Mouse (Mus musculus): ENCODE measurements around the gene Agbl1. TPM values are rescaled to one million over a fixed set of nuclear protein-coding genes. Genes with fewer than 3 reads are reported as not detected.
A peak's percentile ranks its signal among the peaks of the same experiment; 100 is the strongest.

The Agbl1 gene
- polyA plus RNA-seq, 1 experiment, result 0.09 TPM

DNA sequence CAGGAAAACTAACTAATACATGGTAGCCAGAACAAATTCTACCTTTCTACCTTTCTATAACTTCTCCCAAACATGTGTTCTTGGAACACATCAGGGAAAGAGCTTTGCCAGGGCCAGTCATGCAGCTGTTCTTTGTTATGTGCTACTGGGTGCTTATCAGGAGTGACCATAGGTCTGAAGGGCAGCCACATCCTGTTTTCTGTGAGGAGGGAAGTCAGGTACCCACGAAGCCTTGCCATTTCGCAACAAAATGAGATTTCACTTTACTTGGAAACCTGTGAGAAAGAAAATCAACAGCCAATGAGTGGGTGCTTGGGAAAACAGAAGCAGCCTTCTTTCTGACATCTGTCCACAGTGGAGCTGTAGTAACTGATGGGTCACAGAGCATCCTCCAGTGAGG, 865.5 kb downstream of the Agbl1 start:
- no peaks in the 10 kb centered on the region for H3K27me3 ChIP-seq (replicated peaks; ENCODE audit: control insufficient read depth, insufficient read depth, low read length)
- WGBS, result 53% methylated on average over 2 of the region's 2 CpGs

DNA sequence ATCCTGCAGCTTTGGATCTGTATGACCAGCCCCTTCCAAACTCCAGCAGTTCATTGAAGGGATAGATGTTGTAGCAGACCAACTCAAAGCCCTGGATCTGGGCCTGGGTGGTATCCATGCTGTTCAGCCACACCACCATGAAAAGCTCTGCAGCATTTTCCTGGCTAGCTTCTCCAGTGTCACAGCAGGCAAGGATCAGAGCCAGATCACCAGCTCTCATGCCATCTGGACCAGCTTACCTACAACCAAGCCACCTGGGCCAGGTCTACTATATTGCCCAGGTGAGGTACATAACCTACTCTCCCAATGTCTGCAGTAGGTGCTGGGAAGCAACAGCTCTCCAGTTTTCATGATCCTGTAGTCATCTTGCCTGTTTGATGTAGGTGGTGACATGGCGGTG, 884.3 kb downstream of the Agbl1 start:
- no peak for DNase-seq
- WGBS, result 100% methylated on average over 1 of the region's 1 CpGs
- no peak overlapping the region for H3K4me3 ChIP-seq (ENCODE audit: insufficient read depth, low read depth, low read length)
- H3K4me1 ChIP-seq (ENCODE audit: control insufficient read depth, insufficient read depth, low read length), result no peaks in the 10 kb centered on the region
- no peak overlapping the region for H3K27ac ChIP-seq (ENCODE audit: insufficient read depth, low read depth, low read length)
- H3K36me3 ChIP-seq (ENCODE audit: control insufficient read depth, insufficient read depth, low read length), result no peaks in the 10 kb centered on the region
- no peaks in the 10 kb centered on the region for H3K27me3 ChIP-seq (replicated peaks; ENCODE audit: control insufficient read depth, insufficient read depth, low read length)
- TF ChIP-seq CTCF (conservative IDR thresholded peaks at IDR 0.05; ENCODE audit: insufficient read depth, insufficient read length, low read depth, low read length) (no peak), POLR2A (IDR thresholded peaks at IDR 0.05; ENCODE audit: low read depth, low read length) (no peak)

More for the DNA sequence above, 865.5 kb downstream of the Agbl1 start:
- Histone ChIP-seq H3K27ac (ENCODE audit: insufficient read depth, low read depth, low read length) (no peak overlapping the region), H3K4me3 (ENCODE audit: insufficient read depth, low read depth, low read length) (no peak overlapping the region), H3K4me1 (ENCODE audit: control insufficient read depth, insufficient read depth, low read length) (no peaks in the 10 kb centered on the region), H3K36me3 (ENCODE audit: control insufficient read depth, insufficient read depth, low read length) (no peaks in the 10 kb centered on the region)
- TF ChIP-seq POLR2A (IDR thresholded peaks at IDR 0.05; ENCODE audit: low read depth, low read length), result no peak
- TF ChIP-seq CTCF (conservative IDR thresholded peaks at IDR 0.05; ENCODE audit: insufficient read depth, insufficient read length, low read depth, low read length), result no peak
- DNase-seq, result no peak

DNA sequence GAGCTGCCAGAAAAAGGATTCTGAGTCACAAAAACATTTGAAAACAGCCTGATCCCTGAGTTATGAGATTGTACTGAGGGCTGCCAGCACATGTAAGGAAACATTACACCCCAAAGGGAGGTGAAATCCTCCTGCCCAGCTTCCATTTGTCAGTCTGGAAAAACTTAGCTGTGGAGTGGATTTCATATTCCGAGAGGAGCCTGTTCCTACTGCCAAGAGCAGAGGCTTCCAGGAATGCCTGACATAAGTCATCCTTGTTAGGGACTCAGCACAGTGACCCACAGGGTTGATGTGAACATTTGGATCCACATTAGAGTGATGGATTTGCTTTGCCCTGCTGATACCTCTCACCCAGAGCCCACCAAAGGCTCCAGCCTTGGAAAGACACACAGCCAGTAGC, 899.4 kb downstream of the Agbl1 start:
- H3K27ac ChIP-seq (ENCODE audit: insufficient read depth, low read depth, low read length), result no peak overlapping the region
- H3K27me3 ChIP-seq (replicated peaks; ENCODE audit: control insufficient read depth, insufficient read depth, low read length), result no peaks in the 10 kb centered on the region
- WGBS, result 47% methylated on average over 1 of the region's 1 CpGs
- TF ChIP-seq POLR2A (IDR thresholded peaks at IDR 0.05; ENCODE audit: low read depth, low read length) (no peak), CTCF (conservative IDR thresholded peaks at IDR 0.05; ENCODE audit: insufficient read depth, insufficient read length, low read depth, low read length) (no peak)
- DNase-seq, result no peak
- H3K36me3 ChIP-seq (ENCODE audit: control insufficient read depth, insufficient read depth, low read length), result no peaks in the 10 kb centered on the region
- H3K4me3 ChIP-seq (ENCODE audit: insufficient read depth, low read depth, low read length), result no peak overlapping the region
- no peaks in the 10 kb centered on the region for H3K4me1 ChIP-seq (ENCODE audit: control insufficient read depth, insufficient read depth, low read length)

DNA sequence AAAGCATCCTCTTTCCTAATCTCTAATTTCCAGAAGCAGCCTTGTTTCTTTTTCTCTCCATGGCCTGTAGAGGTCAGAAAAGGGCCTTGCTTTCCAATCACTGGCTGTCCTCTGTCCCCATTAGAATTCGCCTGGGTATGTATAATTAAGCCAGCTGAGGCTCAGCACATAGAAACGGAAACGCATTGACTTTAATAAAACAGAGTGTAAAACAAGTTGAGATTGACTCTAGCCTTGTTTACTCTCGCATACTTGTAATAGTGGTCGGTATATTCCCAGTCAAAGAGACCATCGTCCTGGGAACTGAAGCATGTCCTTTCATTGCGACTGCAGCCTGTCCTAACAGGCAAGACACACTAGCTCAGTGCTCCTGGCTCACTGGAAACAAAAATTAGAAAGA, 902.3 kb downstream of the Agbl1 start:
- H3K36me3 ChIP-seq (ENCODE audit: control insufficient read depth, insufficient read depth, low read length), result no peaks in the 10 kb centered on the region
- 5% methylated on average over 7 of the region's 7 CpGs for WGBS
- DNase-seq, result peak; percentile 29
- no peaks in the 10 kb centered on the region for H3K4me1 ChIP-seq (ENCODE audit: control insufficient read depth, insufficient read depth, low read length)
- no peak overlapping the region for H3K4me3 ChIP-seq (ENCODE audit: insufficient read depth, low read depth, low read length)
- TF ChIP-seq POLR2A (IDR thresholded peaks at IDR 0.05; ENCODE audit: low read depth, low read length) (no peak), CTCF (conservative IDR thresholded peaks at IDR 0.05; ENCODE audit: insufficient read depth, insufficient read length, low read depth, low read length) (no peak; the same call in 1 of the 2 replicates)
- no peak overlapping the region for H3K27ac ChIP-seq (ENCODE audit: insufficient read depth, low read depth, low read length)
- no peaks in the 10 kb centered on the region; the same call in 1 of the 2 replicates for H3K27me3 ChIP-seq (replicated peaks; ENCODE audit: control insufficient read depth, insufficient read depth, low read length)

DNA sequence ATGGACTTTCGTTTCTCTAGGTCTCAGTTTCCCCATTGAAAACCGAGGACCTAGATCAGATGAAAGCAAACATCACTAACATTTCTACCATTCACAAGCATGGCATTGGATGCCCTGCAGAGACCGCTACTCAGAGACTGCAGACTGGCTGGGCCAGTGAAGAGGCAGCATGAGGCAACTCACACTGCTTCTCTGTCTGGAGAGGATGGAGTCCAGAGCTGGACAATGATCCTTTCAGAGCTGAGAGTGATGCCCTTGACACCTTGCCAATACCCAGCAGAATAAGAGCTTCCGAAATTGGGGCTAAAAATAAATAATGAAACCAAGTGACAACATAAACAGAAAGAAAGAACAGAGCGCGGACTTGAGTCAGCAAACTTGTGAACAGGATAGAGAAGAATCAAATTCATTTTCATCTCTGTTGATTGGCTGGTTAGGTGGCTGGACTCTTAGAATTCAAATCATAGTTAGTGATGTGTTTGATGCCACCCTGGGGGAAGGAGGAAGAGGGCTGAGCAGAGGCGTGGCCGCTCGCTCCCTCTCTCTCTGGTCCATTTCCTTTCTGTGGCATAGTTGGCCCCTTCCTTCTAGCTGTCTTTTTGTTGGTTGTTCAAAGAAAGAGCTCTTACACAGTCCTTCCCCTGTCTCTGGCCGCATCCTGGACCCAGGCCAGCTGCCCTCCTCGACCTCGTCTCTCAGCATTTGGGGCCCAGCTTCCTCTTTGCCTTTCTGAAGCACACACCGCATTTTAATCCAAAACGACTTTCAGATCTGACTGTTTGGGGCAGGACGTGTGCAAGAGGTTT, 903.1 kb downstream of the Agbl1 start:
- DNase-seq, result no peak
- TF ChIP-seq POLR2A (IDR thresholded peaks at IDR 0.05; ENCODE audit: low read depth, low read length) (no peak), CTCF (conservative IDR thresholded peaks at IDR 0.05; ENCODE audit: insufficient read depth, insufficient read length, low read depth, low read length) (no peak)
- WGBS, result 58% methylated on average over 15 of the region's 15 CpGs
- Histone ChIP-seq H3K4me1 (ENCODE audit: control insufficient read depth, insufficient read depth, low read length) (no peaks in the 10 kb centered on the region), H3K36me3 (ENCODE audit: control insufficient read depth, insufficient read depth, low read length) (no peaks in the 10 kb centered on the region), H3K27ac (ENCODE audit: insufficient read depth, low read depth, low read length) (no peak overlapping the region), H3K27me3 (replicated peaks; ENCODE audit: control insufficient read depth, insufficient read depth, low read length) (no peaks in the 10 kb centered on the region; the same call in 1 of the 2 replicates), H3K4me3 (ENCODE audit: insufficient read depth, low read depth, low read length) (no peak overlapping the region)

DNA sequence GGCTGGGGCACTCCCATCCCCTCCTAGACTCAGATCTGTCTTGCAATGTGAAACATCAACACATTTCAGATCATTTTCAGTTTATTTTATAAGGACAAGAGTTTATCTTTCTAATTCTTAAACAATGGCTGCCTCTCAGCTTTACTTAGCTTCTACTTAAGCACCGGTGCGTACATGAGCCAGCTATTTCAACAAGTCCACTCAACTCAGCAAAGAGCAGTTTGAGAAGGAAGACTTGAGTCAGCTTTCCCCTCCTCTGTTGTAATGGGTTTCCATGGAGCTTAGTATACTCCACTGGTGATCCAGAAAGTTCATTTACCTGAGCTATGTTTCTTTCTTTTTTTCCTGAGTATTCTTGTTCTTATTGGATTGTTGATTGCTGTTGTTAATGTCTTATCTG, 905.2 kb downstream of the Agbl1 start:
- DNase-seq, result no peak
- H3K27me3 ChIP-seq (replicated peaks; ENCODE audit: control insufficient read depth, insufficient read depth, low read length), result no peaks in the 10 kb centered on the region; the same call in 1 of the 2 replicates
- H3K4me1 ChIP-seq (ENCODE audit: control insufficient read depth, insufficient read depth, low read length), result no peaks in the 10 kb centered on the region
- WGBS, result 95% methylated on average over 2 of the region's 2 CpGs
- H3K27ac ChIP-seq (ENCODE audit: insufficient read depth, low read depth, low read length), result no peak overlapping the region
- TF ChIP-seq POLR2A (IDR thresholded peaks at IDR 0.05; ENCODE audit: low read depth, low read length) (no peak), CTCF (conservative IDR thresholded peaks at IDR 0.05; ENCODE audit: insufficient read depth, insufficient read length, low read depth, low read length) (no peak)
- H3K4me3 ChIP-seq (ENCODE audit: insufficient read depth, low read depth, low read length), result no peak overlapping the region
- no peaks in the 10 kb centered on the region for H3K36me3 ChIP-seq (ENCODE audit: control insufficient read depth, insufficient read depth, low read length)

DNA sequence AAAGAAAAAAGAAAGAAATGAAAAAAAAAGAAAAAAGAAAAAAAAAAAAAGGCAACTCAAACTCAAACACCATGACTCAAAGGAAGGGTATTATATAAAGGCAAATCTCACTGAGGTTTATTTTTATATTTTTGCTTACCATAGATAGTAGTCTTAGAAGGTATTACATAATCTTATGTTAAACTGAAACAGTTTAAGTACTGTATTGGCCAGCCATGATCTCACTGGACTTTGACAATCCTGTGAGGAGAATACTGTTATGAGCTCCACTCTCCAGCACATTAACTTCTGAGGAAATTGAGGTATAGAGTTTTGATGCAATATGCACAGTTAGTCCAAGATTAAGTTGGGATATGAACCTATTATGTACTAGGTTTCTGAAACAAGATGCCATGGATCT, 909.0 kb downstream of the Agbl1 start:
- Histone ChIP-seq H3K4me1 (ENCODE audit: control insufficient read depth, insufficient read depth, low read length) (no peaks in the 10 kb centered on the region), H3K27me3 (replicated peaks; ENCODE audit: control insufficient read depth, insufficient read depth, low read length) (no peaks in the 10 kb centered on the region; the same call in 1 of the 2 replicates), H3K4me3 (ENCODE audit: insufficient read depth, low read depth, low read length) (no peak overlapping the region), H3K27ac (ENCODE audit: insufficient read depth, low read depth, low read length) (no peak overlapping the region), H3K36me3 (ENCODE audit: control insufficient read depth, insufficient read depth, low read length) (no peaks in the 10 kb centered on the region)
- no peak for DNase-seq
- TF ChIP-seq CTCF (conservative IDR thresholded peaks at IDR 0.05; ENCODE audit: insufficient read depth, insufficient read length, low read depth, low read length) (no peak), POLR2A (IDR thresholded peaks at IDR 0.05; ENCODE audit: low read depth, low read length) (no peak)

Measured in kidney, adult 2 months (tissue).